Mouse (Mus musculus): ENCODE measurements at regions not wholly inside any gene's neighbourhood (a gene's known extent, or its start where the extent isn't known, plus 50 kb on each side); places are given as distances from the start of the nearest gene placed in this dataset.

DNA sequence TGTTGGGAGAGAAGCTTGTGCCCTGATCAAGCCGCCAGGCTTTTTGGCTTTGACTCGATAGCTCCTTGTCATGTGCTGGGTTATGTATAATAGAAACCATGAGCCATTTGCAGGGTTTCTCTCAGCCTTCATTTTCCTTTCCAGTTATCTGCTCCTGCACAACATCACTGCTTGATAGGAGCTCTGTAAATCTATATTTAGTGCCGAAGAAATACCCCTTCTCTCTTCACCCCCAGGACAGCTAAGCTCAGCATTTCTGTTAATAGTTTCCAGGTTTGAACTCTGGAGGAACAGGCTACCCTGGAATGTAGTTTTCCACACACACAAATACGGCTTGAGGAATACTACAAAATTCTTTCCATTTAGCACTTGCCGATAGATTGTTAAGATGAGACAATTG, 267.4 kb downstream of the Fign start:
- H3K4me3 ChIP-seq (ENCODE audit: low read depth, low read length) = no peak overlapping the region
- H3K4me1 ChIP-seq (ENCODE audit: control insufficient read depth, insufficient read depth, low read length) = peaks cover 12% of the 10 kb centered on the region
- no peak overlapping the region for H3K9ac ChIP-seq (ENCODE audit: low read depth, low read length)
- WGBS (ENCODE audit: insufficient replicate concordance) = 35% methylated on average over 5 of the region's 5 CpGs
- ATAC-seq (replicated peaks; ENCODE audit: insufficient number of reproducible peaks, low FRiP score, low TSS enrichment) = 0 out of 2 replicates have a peak, but pooled peaks have one; percentile 42
- H3K9me3 ChIP-seq (replicated peaks; ENCODE audit: control insufficient read depth, low read length) = no peaks in the 10 kb centered on the region
- H3K27me3 ChIP-seq (ENCODE audit: control insufficient read depth, insufficient read depth, low read length) = no peaks in the 10 kb centered on the region
- H3K27ac ChIP-seq (ENCODE audit: low read depth, low read length) = peak overlapping the region; percentile 60; the same call in 1 of the 2 replicates
- H3K36me3 ChIP-seq (ENCODE audit: control insufficient read depth, insufficient read depth, low read length) = no peaks in the 10 kb centered on the region
- H3K4me2 ChIP-seq = 0 out of 2 replicates have a peak overlapping the region, but pooled peaks have one; percentile 31

DNA sequence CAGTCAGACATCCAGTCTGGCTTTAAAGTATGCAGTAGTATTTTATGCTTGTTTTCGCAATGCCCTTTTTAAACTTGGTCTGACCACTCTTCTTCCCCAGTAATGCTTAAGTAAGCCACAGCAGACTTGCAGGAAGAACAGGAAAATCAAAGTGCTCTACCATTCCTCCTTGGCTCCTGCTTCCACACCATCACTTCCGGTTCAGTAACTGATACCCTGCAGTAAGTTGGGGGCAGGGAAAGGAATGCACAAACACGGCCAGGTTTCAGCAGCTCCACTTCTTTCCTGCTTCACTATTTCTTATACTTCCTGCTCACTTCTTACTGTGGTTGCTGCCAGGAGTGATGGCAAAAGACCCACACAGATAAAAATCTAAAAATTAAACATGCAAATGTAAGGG, 269.2 kb downstream of the Fign start:
- Histone ChIP-seq H3K4me2 (no peak overlapping the region), H3K27me3 (ENCODE audit: control insufficient read depth, insufficient read depth, low read length) (no peaks in the 10 kb centered on the region), H3K9ac (ENCODE audit: low read depth, low read length) (no peak overlapping the region), H3K4me3 (ENCODE audit: low read depth, low read length) (no peak overlapping the region), H3K4me1 (ENCODE audit: control insufficient read depth, insufficient read depth, low read length) (peaks cover 12% of the 10 kb centered on the region), H3K27ac (ENCODE audit: low read depth, low read length) (no peak overlapping the region), H3K36me3 (ENCODE audit: control insufficient read depth, insufficient read depth, low read length) (no peaks in the 10 kb centered on the region), H3K9me3 (replicated peaks; ENCODE audit: control insufficient read depth, low read length) (no peaks in the 10 kb centered on the region)
- 34% methylated on average over 3 of the region's 3 CpGs for WGBS (ENCODE audit: insufficient replicate concordance)
- no peak for ATAC-seq (replicated peaks; ENCODE audit: insufficient number of reproducible peaks, low FRiP score, low TSS enrichment)

DNA sequence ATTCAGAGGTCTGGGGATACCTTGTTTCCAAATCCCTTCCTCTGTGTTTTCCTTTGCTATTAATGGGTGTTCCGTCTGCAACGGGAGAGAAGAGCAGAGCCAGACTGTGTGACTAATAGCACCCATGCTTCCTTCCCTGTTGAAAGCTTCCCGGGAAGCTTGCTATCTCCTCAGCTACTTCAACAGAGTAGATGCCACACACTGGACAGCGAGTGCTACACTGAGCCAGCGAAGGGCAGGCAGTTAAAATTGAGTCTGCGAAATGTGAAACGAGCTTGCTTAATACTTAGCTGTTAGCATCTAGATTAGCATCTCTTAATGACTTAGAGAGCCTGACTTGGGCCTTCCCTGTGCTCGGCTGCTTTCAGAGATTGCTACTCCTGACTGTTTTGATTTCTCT, 278.4 kb downstream of the Fign start:
- Histone ChIP-seq H3K4me1 (ENCODE audit: control insufficient read depth, insufficient read depth, low read length) (no peaks in the 10 kb centered on the region), H3K9me3 (replicated peaks; ENCODE audit: control insufficient read depth, low read length) (no peaks in the 10 kb centered on the region), H3K27ac (ENCODE audit: low read depth, low read length) (no peak overlapping the region), H3K27me3 (ENCODE audit: control insufficient read depth, insufficient read depth, low read length) (no peaks in the 10 kb centered on the region), H3K9ac (ENCODE audit: low read depth, low read length) (0 out of 2 replicates have a peak overlapping the region, but pooled peaks have one; percentile 34), H3K4me2 (peak overlapping the region; percentile 54), H3K4me3 (ENCODE audit: low read depth, low read length) (peak overlapping the region; percentile 5; the same call in 1 of the 2 replicates), H3K36me3 (ENCODE audit: control insufficient read depth, insufficient read depth, low read length) (no peaks in the 10 kb centered on the region)
- 14% methylated on average over 8 of the region's 8 CpGs for WGBS (ENCODE audit: insufficient replicate concordance)
- 0 out of 2 replicates have a peak, but pooled peaks have one; percentile 59 for ATAC-seq (replicated peaks; ENCODE audit: insufficient number of reproducible peaks, low FRiP score, low TSS enrichment)

All from heart, embryonic 11.5 days (tissue).